Mouse (Mus musculus) liver, adult 2 months (tissue): Measurements from ENCODE around the gene Gm37240.

ENCODE experiments used
- CTCF ChIP-seq: fragments of 200-500 bp; IDR thresholded peaks from 2 replicates; pipeline ENCODE4 v1.5.1; 2011; ENCODE audit warnings: low read depth, low read length, control low read depth
- POLR2A ChIP-seq: fragments of 200-500 bp; IDR thresholded peaks from 2 replicates; pipeline ENCODE4 v1.6.1; 2011; ENCODE audit warnings: low read length, control low read depth; ENCODE audit not compliant: insufficient read depth; ENCODE audit errors: extremely low read depth

GRCm38 (mm10) chr3:84597996-84598734 is 1289.2 kb downstream of the Gm37240 start:
- TF ChIP-seq POLR2A: no peak
- TF ChIP-seq CTCF: no peak
